Mouse (Mus musculus) liver, embryonic 14.5 days (tissue): ENCODE results near the gene Elovl5.

ENCODE experiments used
- CTCF ChIP-seq: IDR thresholded peaks from 2 replicates; pipeline ENCODE4 v1.5.1; 2016; ENCODE audit warnings: antibody characterized with exemption, low read depth, control low read depth
- EP300 ChIP-seq: IDR thresholded peaks from 2 replicates; pipeline ENCODE4 v1.6.1; 2016; ENCODE audit warnings: antibody characterized with exemption, low read depth

GRCm38 (mm10) chr9:77941836-77942235, 24.7 kb downstream of the Elovl5 start:
- TF ChIP-seq CTCF (no peak), EP300 (no peak)
